In genomic region chrX:110401660-110402059, GRCm38 (mm10) we compare ENCODE assay signal across 28 mouse cellular contexts.
"Had no signal": no experiment of that assay in that cellular context is flagged by ENCODE, and none has a peak within 500 bp of the region (broad histone marks: within the 10 kb centered on the region; RNA-seq: fewer than 3 reads in every experiment).

No protein-coding gene starts in this region.

- DNase-seq: left cerebral cortex, postnatal 4 days; liver; liver, embryonic 13.5 days; liver, postnatal 0 days; lung, adult 18-20 months; lung, adult 2 months; lung, embryonic 14.5 days; lung, postnatal 10 days; lung, postnatal 14 days; lung, postnatal 36 days; lung, postnatal 4 days; midbrain, embryonic 14.5 days had no signal

- H3K4me1 ChIP-seq: limb, embryonic 10.5 days; limb, embryonic 12.5 days; limb, embryonic 13.5 days; limb, embryonic 15.5 days; liver, embryonic 12.5 days; liver, embryonic 13.5 days; liver, embryonic 15.5 days; lung, embryonic 15.5 days; megakaryocyte, embryonic 14.5 days; midbrain, embryonic 10.5 days; midbrain, embryonic 12.5 days; midbrain, embryonic 13.5 days; midbrain, embryonic 15.5 days; neural tube, embryonic 12.5 days had no signal

- H3K36me3 ChIP-seq: limb, embryonic 10.5 days; limb, embryonic 12.5 days; limb, embryonic 13.5 days; limb, embryonic 15.5 days; liver, embryonic 12.5 days; liver, embryonic 13.5 days; liver, embryonic 15.5 days; lung, embryonic 15.5 days; midbrain, embryonic 10.5 days; midbrain, embryonic 12.5 days; midbrain, embryonic 13.5 days; midbrain, embryonic 15.5 days; neural tube, embryonic 12.5 days had no signal

- H3K27me3 ChIP-seq: limb, embryonic 12.5 days; limb, embryonic 13.5 days; limb, embryonic 15.5 days; liver, embryonic 12.5 days; liver, embryonic 13.5 days; liver, embryonic 15.5 days; lung, embryonic 15.5 days; megakaryocyte, embryonic 14.5 days; midbrain, embryonic 12.5 days; midbrain, embryonic 13.5 days; midbrain, embryonic 15.5 days; neural tube, embryonic 12.5 days had no signal

- H3K27ac ChIP-seq: limb, embryonic 10.5 days; limb, embryonic 12.5 days; limb, embryonic 13.5 days; limb, embryonic 15.5 days; liver, embryonic 12.5 days; liver, embryonic 13.5 days; liver, embryonic 14.5 days; liver, embryonic 15.5 days; lung, embryonic 15.5 days; macrophage; midbrain, embryonic 10.5 days; midbrain, embryonic 12.5 days; midbrain, embryonic 13.5 days; midbrain, embryonic 15.5 days; neural tube, embryonic 12.5 days had no signal

- H3K4me3 ChIP-seq: limb, embryonic 10.5 days; limb, embryonic 12.5 days; limb, embryonic 13.5 days; limb, embryonic 15.5 days; liver, embryonic 12.5 days; liver, embryonic 13.5 days; liver, embryonic 15.5 days; lung, embryonic 15.5 days; megakaryocyte, embryonic 14.5 days; midbrain, embryonic 10.5 days; midbrain, embryonic 12.5 days; midbrain, embryonic 13.5 days; midbrain, embryonic 15.5 days; myocyte; neural tube, embryonic 12.5 days had no signal

- H3K9ac ChIP-seq: limb, embryonic 12.5 days; limb, embryonic 13.5 days; limb, embryonic 15.5 days; liver, embryonic 12.5 days; liver, embryonic 13.5 days; liver, embryonic 14.5 days; liver, embryonic 15.5 days; liver, postnatal 0 days; lung, embryonic 14.5 days; lung, embryonic 15.5 days; midbrain, embryonic 12.5 days; midbrain, embryonic 13.5 days; midbrain, embryonic 15.5 days; neural tube, embryonic 12.5 days had no signal

- H3K9me3 ChIP-seq: limb, embryonic 10.5 days; limb, embryonic 12.5 days; limb, embryonic 13.5 days; limb, embryonic 15.5 days; liver, embryonic 12.5 days; liver, embryonic 13.5 days; liver, embryonic 15.5 days; lung, embryonic 15.5 days; megakaryocyte, embryonic 14.5 days; midbrain, embryonic 10.5 days; midbrain, embryonic 12.5 days; midbrain, embryonic 13.5 days; midbrain, embryonic 15.5 days; neural tube, embryonic 12.5 days had no signal
